Mouse (Mus musculus): Measurements from ENCODE around the gene Ngrn. TPM values are rescaled to one million over a fixed set of nuclear protein-coding genes. Genes with fewer than 3 reads are reported as not detected.

Gene Ngrn
- total and polyA plus RNA-seq, 3 experiments, result 28.3 to 43.2 (median 32.1) TPM

- Histone ChIP-seq H3K4me3 (replicated peaks in 1 of 3; ENCODE audit: low read depth in 2 of 3, low read length in 2 of 3, poor library complexity in 1 of 3) (no peak overlapping the region), H3K4me2 (ENCODE audit: insufficient read depth, low read depth, poor library complexity, severe bottlenecking) (no peak overlapping the region), H3K9me3 (replicated peaks; ENCODE audit: low read length) (no peaks in the 10 kb centered on the region), H3K79me2 (replicated peaks; ENCODE audit: control insufficient read depth, extremely low read depth, insufficient read depth, poor library complexity, severe bottlenecking) (no peaks in the 10 kb centered on the region), H3K4me1 (ENCODE audit: control insufficient read depth in 1 of 2, insufficient read depth in 2 of 2) (no peaks in the 10 kb centered on the region), H3K9ac (ENCODE audit: insufficient read depth, low read depth) (no peak overlapping the region), H3K36me3 (replicated peaks in 1 of 2; ENCODE audit: control insufficient read depth in 1 of 2, insufficient read depth in 1 of 2, low read length in 1 of 2) (peaks cover 85 to 94% of the 10 kb centered on the region in 2 experiments), H3K27me3 (replicated peaks) (no peaks in the 10 kb centered on the region), H3K27ac (ENCODE audit: insufficient read depth, low read depth) (no peak overlapping the region)
- TF ChIP-seq JUN (IDR thresholded peaks at IDR 0.05; ENCODE audit: insufficient read depth, low read depth, low read length) (no peak), GABPA (IDR thresholded peaks at IDR 0.05; ENCODE audit: insufficient replicate concordance, low read depth, low read length) (no peak), HCFC1 (IDR thresholded peaks at IDR 0.05; ENCODE audit: low read depth, low read length) (no peak), SMC3 (IDR thresholded peaks at IDR 0.05; ENCODE audit: low read depth, low read length) (no peak), MYC (IDR thresholded peaks at IDR 0.05; ENCODE audit: low read depth, low read length) (no peak), MAFK (IDR thresholded peaks at IDR 0.05; ENCODE audit: insufficient replicate concordance, low read length) (no peak), ZC3H11A (IDR thresholded peaks at IDR 0.05; ENCODE audit: low read depth, low read length) (no peak)
- in situ Hi-C loops (cut with MboI; ENCODE audit: low pct_ligation_motif_present, low pct_unique_long_range_greater_than_20kb, low sequenced_read_pairs), result no loop called here
- dilution Hi-C loops (cut with MboI; ENCODE audit: extremely low pct_ligation_motif_present, extremely low pct_unique_long_range_greater_than_20kb, low sequenced_read_pairs), result no loop called here
- no peak for DNase-seq (ENCODE audit: extremely low read depth)
Measured at GRCm38 (mm10) chr7:80310771-80311170, 49.8 kb downstream of the Ngrn start.

Other genes starting within 250 kb of the Ngrn start
- 16.2 and 16.3 TPM in 2 replicates for gene Zfp710, start 236.4 kb upstream of the Ngrn start, total RNA-seq (2012; rRNA removed)
- 6.1 and 7.6 TPM in 2 replicates for gene Zfp710, start 236.4 kb upstream of the Ngrn start, total RNA-seq (2014; rRNA removed)
- 12.1 and 14.4 TPM in 2 replicates for gene Zfp710, start 236.4 kb upstream of the Ngrn start, polyA plus RNA-seq (2012; ENCODE audit: insufficient read length, low read depth)
- gene Idh2, start 145.8 kb upstream of the Ngrn start, total RNA-seq (2012; rRNA removed), result 71.1 and 96.4 TPM in 2 replicates
- 20.8 and 21.5 TPM in 2 replicates for gene Idh2, start 145.8 kb upstream of the Ngrn start, total RNA-seq (2014; rRNA removed)
- gene Idh2, start 145.8 kb upstream of the Ngrn start, polyA plus RNA-seq (2012; ENCODE audit: insufficient read length, low read depth), result 13.6 and 21.1 TPM in 2 replicates
- 8.6 and 9.4 TPM in 2 replicates for gene Sema4b, start 74.4 kb upstream of the Ngrn start, total RNA-seq (2012; rRNA removed)
- gene Sema4b, start 74.4 kb upstream of the Ngrn start, total RNA-seq (2014; rRNA removed), result 1.3 and 1.5 TPM in 2 replicates
- 5.2 and 6.7 TPM in 2 replicates for gene Sema4b, start 74.4 kb upstream of the Ngrn start, polyA plus RNA-seq (2012; ENCODE audit: insufficient read length, low read depth)
- gene Cib1, start 28.4 kb upstream of the Ngrn start, total RNA-seq (2012; rRNA removed), result 69.6 and 73.1 TPM in 2 replicates
- 29.1 and 29.5 TPM in 2 replicates for gene Cib1, start 28.4 kb upstream of the Ngrn start, total RNA-seq (2014; rRNA removed)
- gene Cib1, start 28.4 kb upstream of the Ngrn start, polyA plus RNA-seq (2012; ENCODE audit: insufficient read length, low read depth), result 48.1 and 51.8 TPM in 2 replicates
- gene Gdpgp1, start 28.4 kb upstream of the Ngrn start, total RNA-seq (2012; rRNA removed), result 3.6 and 4.2 TPM in 2 replicates
- 1.9 and 2.0 TPM in 2 replicates for gene Gdpgp1, start 28.4 kb upstream of the Ngrn start, total RNA-seq (2014; rRNA removed)
- gene Gdpgp1, start 28.4 kb upstream of the Ngrn start, polyA plus RNA-seq (2012; ENCODE audit: insufficient read length, low read depth), result 2.9 and 3.0 TPM in 2 replicates
- gene Ttll13, start 14.8 kb upstream of the Ngrn start, total RNA-seq (2012; rRNA removed), result 0.59 TPM in 2 replicates
- not detected in 2 replicates for gene Ttll13, start 14.8 kb upstream of the Ngrn start, total RNA-seq (2014; rRNA removed)
- gene Ttll13, start 14.8 kb upstream of the Ngrn start, polyA plus RNA-seq (2012; ENCODE audit: insufficient read length, low read depth), result 0.55 TPM in 1 of 2 replicates, not detected in the other
- gene Vps33b, start 8.4 kb downstream of the Ngrn start, total RNA-seq (2012; rRNA removed), result 20.6 and 23.2 TPM in 2 replicates
- 15.5 and 15.8 TPM in 2 replicates for gene Vps33b, start 8.4 kb downstream of the Ngrn start, total RNA-seq (2014; rRNA removed)
- gene Vps33b, start 8.4 kb downstream of the Ngrn start, polyA plus RNA-seq (2012; ENCODE audit: insufficient read length, low read depth), result 16.6 and 20.4 TPM in 2 replicates
- gene Prc1, start 33.2 kb downstream of the Ngrn start, total RNA-seq (2012; rRNA removed), result 52.5 and 64.8 TPM in 2 replicates
- gene Prc1, start 33.2 kb downstream of the Ngrn start, total RNA-seq (2014; rRNA removed), result 83.0 and 84.4 TPM in 2 replicates
- gene Prc1, start 33.2 kb downstream of the Ngrn start, polyA plus RNA-seq (2012; ENCODE audit: insufficient read length, low read depth), result 75.6 and 80.4 TPM in 2 replicates
- 16.4 and 18.3 TPM in 2 replicates for gene Rccd1, start 63.2 kb downstream of the Ngrn start, total RNA-seq (2012; rRNA removed)
- gene Rccd1, start 63.2 kb downstream of the Ngrn start, total RNA-seq (2014; rRNA removed), result 14.1 and 18.5 TPM in 2 replicates
- gene Rccd1, start 63.2 kb downstream of the Ngrn start, polyA plus RNA-seq (2012; ENCODE audit: insufficient read length, low read depth), result 17.4 and 21.0 TPM in 2 replicates
- gene Unc45a, start 79.8 kb downstream of the Ngrn start, total RNA-seq (2012; rRNA removed), result 21.8 and 22.6 TPM in 2 replicates
- 7.9 and 13.8 TPM in 2 replicates for gene Unc45a, start 79.8 kb downstream of the Ngrn start, total RNA-seq (2014; rRNA removed)
- gene Unc45a, start 79.8 kb downstream of the Ngrn start, polyA plus RNA-seq (2012; ENCODE audit: insufficient read length, low read depth), result 16.8 and 22.2 TPM in 2 replicates
- 9.6 and 12.6 TPM in 2 replicates for gene Hddc3, start 81.9 kb downstream of the Ngrn start, total RNA-seq (2012; rRNA removed)
- gene Hddc3, start 81.9 kb downstream of the Ngrn start, total RNA-seq (2014; rRNA removed), result 3.1 and 5.5 TPM in 2 replicates
- gene Hddc3, start 81.9 kb downstream of the Ngrn start, polyA plus RNA-seq (2012; ENCODE audit: insufficient read length, low read depth), result 2.6 and 4.6 TPM in 2 replicates
- 46.3 and 48.3 TPM in 2 replicates for gene Man2a2, start 110.2 kb downstream of the Ngrn start, total RNA-seq (2012; rRNA removed)
- gene Man2a2, start 110.2 kb downstream of the Ngrn start, total RNA-seq (2014; rRNA removed), result 12.5 and 14.3 TPM in 2 replicates
- 33.6 and 44.3 TPM in 2 replicates for gene Man2a2, start 110.2 kb downstream of the Ngrn start, polyA plus RNA-seq (2012; ENCODE audit: insufficient read length, low read depth)
- 7.1 and 9.8 TPM in 2 replicates for gene Fes, start 126.7 kb downstream of the Ngrn start, total RNA-seq (2012; rRNA removed)
- 4.3 and 6.5 TPM in 2 replicates for gene Fes, start 126.7 kb downstream of the Ngrn start, total RNA-seq (2014; rRNA removed)
- 11.7 and 16.2 TPM in 2 replicates for gene Fes, start 126.7 kb downstream of the Ngrn start, polyA plus RNA-seq (2012; ENCODE audit: insufficient read length, low read depth)
- 11.1 and 13.5 TPM in 2 replicates for gene Furin, start 144.2 kb downstream of the Ngrn start, total RNA-seq (2012; rRNA removed)
- 1.1 and 1.5 TPM in 2 replicates for gene Furin, start 144.2 kb downstream of the Ngrn start, total RNA-seq (2014; rRNA removed)
- gene Furin, start 144.2 kb downstream of the Ngrn start, polyA plus RNA-seq (2012; ENCODE audit: insufficient read length, low read depth), result 17.0 and 20.9 TPM in 2 replicates